Mouse (Mus musculus) limb, embryonic 13.5 days (tissue): ENCODE measurements around the gene Cdh11. TPM values are rescaled to one million over a fixed set of nuclear protein-coding genes. Genes with fewer than 3 reads are reported as not detected.

Experiments
- ATAC-seq: fragments of 200-750 bp; cut with Nextera tagmentation; 2 replicates; pipeline ENCODE4 v1.8.0; 2017; ENCODE audit warnings: low read depth, moderate number of reproducible peaks, moderate TSS enrichment; ENCODE audit not compliant: low FRiP score
- H3K27ac ChIP-seq: fragments of 300-500 bp; sonication (generic); 2 replicates; pipeline ENCODE4 v1.5.1; 2015; ENCODE audit warnings: inconsistent platforms, mild to moderate bottlenecking, moderate library complexity
- H3K27me3 ChIP-seq: fragments of 300-500 bp; sonication (generic); 2 replicates; pipeline ENCODE4 v1.6.1; 2015; ENCODE audit warnings: mild to moderate bottlenecking, inconsistent platforms
- H3K36me3 ChIP-seq: fragments of 300-500 bp; sonication (generic); 2 replicates; pipeline ENCODE4 v1.6.1; 2015; ENCODE audit warnings: inconsistent platforms, mild to moderate bottlenecking, moderate library complexity
- H3K4me1 ChIP-seq: fragments of 300-500 bp; sonication (generic); 2 replicates; pipeline ENCODE4 v1.6.1; 2015; ENCODE audit warnings: inconsistent platforms
- H3K4me2 ChIP-seq: fragments of 300-500 bp; sonication (generic); replicated peaks from 2 replicates; pipeline ENCODE4 v1.6.1; 2015; ENCODE audit warnings: inconsistent platforms, mild to moderate bottlenecking, moderate library complexity
- H3K4me3 ChIP-seq: fragments of 300-500 bp; sonication (generic); 2 replicates; pipeline ENCODE4 v1.5.1; 2015; ENCODE audit warnings: moderate library complexity, mild to moderate bottlenecking, inconsistent platforms
- H3K9ac ChIP-seq: fragments of 300-500 bp; sonication (generic); 2 replicates; pipeline ENCODE4 v1.6.1; 2015; ENCODE audit warnings: mild to moderate bottlenecking, inconsistent platforms
- H3K9me3 ChIP-seq: fragments of 300-500 bp; sonication (generic); 2 replicates; pipeline ENCODE4 v1.6.1; 2016; ENCODE audit warnings: inconsistent platforms
- WGBS: fragments of 180-500 bp; shearing (Covaris S2); methylation state at CpG from one replicate; pipeline ENCODE4 v1.1.7; 2015; 5-methylcytosine and 5-hydroxymethylcytosine counted together
- polyA plus RNA-seq: library from polyadenylated mRNA; unstranded; fragments of >200 nt; fragmentation: Nextera tagmentation; extraction: Ambion mirVana; gene quantifications from 2 replicates; pipeline ENCODE4 v1.2.1, GENCODE M21; 2015

Cdh11 gene
- 199 and 207 TPM in 2 replicates for polyA plus RNA-seq

GRCm38 (mm10) chr8:102785592-102786416 is at the start of gene Cdh11:
TSS of gene Cdh11 (minus strand) at chr8:102785642.
- H3K9me3 ChIP-seq, result no peaks in the 10 kb centered on the region
- no peak for ATAC-seq
- no peaks in the 10 kb centered on the region for H3K36me3 ChIP-seq
- peak within 1 kb of the TSS; percentile 100 for H3K9ac ChIP-seq
- peaks cover 15% of the 10 kb centered on the region; the same call in 1 of the 2 replicates for H3K4me1 ChIP-seq
- H3K4me3 ChIP-seq, result peak within 1 kb of the TSS; percentile 95
- 2% methylated on average over 23 of the region's 23 CpGs for WGBS
- H3K4me2 ChIP-seq, result peak within 1 kb of the TSS; percentile 84
- peak within 1 kb of the TSS; percentile 100 for H3K27ac ChIP-seq
- H3K27me3 ChIP-seq, result no peaks in the 10 kb centered on the region

GRCm38 (mm10) chr8:102813959-102814358 is 28.5 kb upstream of the Cdh11 start:
- ATAC-seq, result no peak
- no peaks in the 10 kb centered on the region for H3K4me1 ChIP-seq
- H3K9ac ChIP-seq, result no peak overlapping the region
- no peaks in the 10 kb centered on the region for H3K36me3 ChIP-seq
- no peaks in the 10 kb centered on the region for H3K27me3 ChIP-seq
- H3K9me3 ChIP-seq, result no peaks in the 10 kb centered on the region
- 87% methylated on average over 5 of the region's 5 CpGs for WGBS
- H3K4me3 ChIP-seq, result no peak overlapping the region
- no peak overlapping the region for H3K27ac ChIP-seq
- H3K4me2 ChIP-seq, result no peak overlapping the region

- no peak overlapping the region for H3K27ac ChIP-seq
- no peak overlapping the region for H3K4me3 ChIP-seq
- no peaks in the 10 kb centered on the region for H3K9me3 ChIP-seq
- peaks cover 10% of the 10 kb centered on the region; the same call in 1 of the 2 replicates for H3K4me1 ChIP-seq
- no peaks in the 10 kb centered on the region for H3K27me3 ChIP-seq
- no peak overlapping the region for H3K9ac ChIP-seq
- 33% methylated on average over 4 of the region's 4 CpGs for WGBS
- no peak overlapping the region for H3K4me2 ChIP-seq
- no peaks in the 10 kb centered on the region for H3K36me3 ChIP-seq
- no peak for ATAC-seq
Measured at GRCm38 (mm10) chr8:102790303-102790702, 4.9 kb upstream of the Cdh11 start.

- Histone ChIP-seq H3K27ac (peak overlapping the region; percentile 100), H3K4me1 (peaks cover 15% of the 10 kb centered on the region; the same call in 1 of the 2 replicates), H3K9me3 (no peaks in the 10 kb centered on the region), H3K4me2 (peak overlapping the region; percentile 84), H3K27me3 (no peaks in the 10 kb centered on the region), H3K4me3 (peak overlapping the region; percentile 95), H3K9ac (peak overlapping the region; percentile 100), H3K36me3 (no peaks in the 10 kb centered on the region)
- ATAC-seq, result peak; percentile 11; the same call in 1 of the 2 replicates
- WGBS, result 1% methylated on average over 26 of the region's 31 CpGs
Measured at GRCm38 (mm10) chr8:102786467-102787360, 1.3 kb upstream of the Cdh11 start.

- ATAC-seq, result peak; percentile 85
- H3K27me3 ChIP-seq, result no peaks in the 10 kb centered on the region
- 0% methylated on average over 48 of the region's 55 CpGs for WGBS
- H3K9ac ChIP-seq, result peak overlapping the region; percentile 100
- H3K9me3 ChIP-seq, result no peaks in the 10 kb centered on the region
- H3K4me2 ChIP-seq, result peak overlapping the region; percentile 84
- peak overlapping the region; percentile 95 for H3K4me3 ChIP-seq
- peak overlapping the region; percentile 100 for H3K27ac ChIP-seq
- no peaks in the 10 kb centered on the region for H3K36me3 ChIP-seq
- peaks cover 17% of the 10 kb centered on the region; the same call in 1 of the 2 replicates for H3K4me1 ChIP-seq
Measured at GRCm38 (mm10) chr8:102784835-102785455, 497 bp downstream of the Cdh11 start.

GRCm38 (mm10) chr8:102783821-102784591 is 1.4 kb downstream of the Cdh11 start:
- H3K9me3 ChIP-seq, result no peaks in the 10 kb centered on the region
- H3K27ac ChIP-seq, result peak overlapping the region; percentile 100
- peak overlapping the region; percentile 95 for H3K4me3 ChIP-seq
- peak overlapping the region; percentile 84 for H3K4me2 ChIP-seq
- H3K4me1 ChIP-seq, result peaks cover 27% of the 10 kb centered on the region
- peak; percentile 18 for ATAC-seq
- no peaks in the 10 kb centered on the region for H3K27me3 ChIP-seq
- H3K9ac ChIP-seq, result peak overlapping the region; percentile 100
- peaks cover 4% of the 10 kb centered on the region for H3K36me3 ChIP-seq
- under 1% methylated on average over 42 of the region's 42 CpGs for WGBS

GRCm38 (mm10) chr8:102782707-102783489 is 2.5 kb downstream of the Cdh11 start:
- no peaks in the 10 kb centered on the region for H3K9me3 ChIP-seq
- H3K36me3 ChIP-seq, result peaks cover 15% of the 10 kb centered on the region
- H3K4me1 ChIP-seq, result peaks cover 37% of the 10 kb centered on the region
- H3K4me3 ChIP-seq, result peak overlapping the region; percentile 95
- no peak for ATAC-seq
- peak overlapping the region; percentile 100 for H3K27ac ChIP-seq
- WGBS, result 2% methylated on average over 11 of the region's 11 CpGs
- no peaks in the 10 kb centered on the region for H3K27me3 ChIP-seq
- peak overlapping the region; percentile 100 for H3K9ac ChIP-seq
- peak overlapping the region; percentile 84 for H3K4me2 ChIP-seq

- H3K4me3 ChIP-seq, result peak overlapping the region; percentile 95
- H3K27ac ChIP-seq, result peak overlapping the region; percentile 78
- H3K4me1 ChIP-seq, result peaks cover 48% of the 10 kb centered on the region
- 1% methylated on average over 12 of the region's 12 CpGs for WGBS
- H3K27me3 ChIP-seq, result no peaks in the 10 kb centered on the region
- H3K9me3 ChIP-seq, result no peaks in the 10 kb centered on the region
- H3K9ac ChIP-seq, result peak overlapping the region; percentile 71
- H3K36me3 ChIP-seq, result peaks cover 34% of the 10 kb centered on the region
- H3K4me2 ChIP-seq, result peak overlapping the region; percentile 72
- no peak for ATAC-seq
Measured at GRCm38 (mm10) chr8:102780899-102781298, 4.5 kb downstream of the Cdh11 start.

GRCm38 (mm10) chr8:102774594-102774993 is 10.8 kb downstream of the Cdh11 start:
- WGBS, result 90% methylated on average over 1 of the region's 1 CpGs
- Histone ChIP-seq H3K4me2 (no peak overlapping the region), H3K9me3 (no peaks in the 10 kb centered on the region), H3K4me3 (no peak overlapping the region), H3K9ac (no peak overlapping the region), H3K27me3 (no peaks in the 10 kb centered on the region), H3K4me1 (peaks cover 57% of the 10 kb centered on the region), H3K36me3 (peaks cover 74% of the 10 kb centered on the region), H3K27ac (no peak overlapping the region)
- ATAC-seq, result no peak

GRCm38 (mm10) chr8:102771456-102771855 is 14.0 kb downstream of the Cdh11 start:
- no peak overlapping the region for H3K4me2 ChIP-seq
- peaks cover 48% of the 10 kb centered on the region for H3K4me1 ChIP-seq
- H3K9ac ChIP-seq, result no peak overlapping the region
- H3K27ac ChIP-seq, result no peak overlapping the region
- H3K9me3 ChIP-seq, result no peaks in the 10 kb centered on the region
- H3K4me3 ChIP-seq, result no peak overlapping the region
- WGBS, result 77% methylated on average over 2 of the region's 2 CpGs
- H3K36me3 ChIP-seq, result peaks cover 45% of the 10 kb centered on the region
- no peaks in the 10 kb centered on the region for H3K27me3 ChIP-seq
- no peak for ATAC-seq
